In genomic region chr15:82251579-82251978, GRCm38 (mm10) we compare ENCODE assay signal across 22 mouse cellular contexts. TPM values are rescaled to one million over a fixed set of nuclear protein-coding genes. Genes with fewer than 3 reads are reported as not detected.
DNase-seq lines count a peak whose midpoint lies in the region; ATAC-seq and TF ChIP-seq lines count a peak whose summit lies in the region.
"Had no signal": no experiment of that assay in that cellular context is flagged by ENCODE, and none has a peak within 500 bp of the region (broad histone marks: within the 10 kb centered on the region; RNA-seq: fewer than 3 reads in every experiment).

No protein-coding gene starts in this region.

- WGBS in kidney, adult 2 months: 96% methylated on average over 3 of the region's 3 CpGs

- no peaks in the 10 kb centered on the region for H3K27me3 ChIP-seq in kidney, adult 2 months (replicated peaks; ENCODE audit: control insufficient read depth, insufficient read depth, low read length)
- H3K27me3 ChIP-seq: midbrain, embryonic 15.5 days; neural tube, embryonic 13.5 days had no signal

- H3K36me3 ChIP-seq in kidney, adult 2 months (ENCODE audit: control insufficient read depth, insufficient read depth, low read length): no peaks in the 10 kb centered on the region
- H3K36me3 ChIP-seq: heart, embryonic 12.5 days; limb, embryonic 10.5 days; liver, embryonic 15.5 days; midbrain, embryonic 15.5 days; neural tube, embryonic 13.5 days had no signal

- TF ChIP-seq POLR2A in kidney, adult 2 months (IDR thresholded peaks at IDR 0.05; ENCODE audit: low read depth, low read length): no peak

- H3K4me1 ChIP-seq in kidney, adult 2 months (ENCODE audit: control insufficient read depth, insufficient read depth, low read length): no peaks in the 10 kb centered on the region
- H3K4me1 ChIP-seq: liver, embryonic 15.5 days had no signal

- ATAC-seq in CD4-positive, CD25-positive, alpha-beta regulatory T cell, adult 4 months: no peak
- ATAC-seq in megakaryocyte-erythroid progenitor cell, adult 5-6 weeks (replicated peaks; ENCODE audit: low FRiP score, low TSS enrichment, poor library complexity, severe bottlenecking): no peak
- ATAC-seq: intestine, embryonic 16.5 days; midbrain, embryonic 15.5 days had no signal

- no peak overlapping the region for H3K27ac ChIP-seq in kidney, adult 2 months (ENCODE audit: insufficient read depth, low read depth, low read length)
- H3K27ac ChIP-seq: limb, embryonic 10.5 days; liver, embryonic 15.5 days; macrophage; midbrain, embryonic 15.5 days; neural tube, embryonic 13.5 days had no signal

- 0 out of 2 replicates have a peak, but pooled peaks have one; percentile 4 for TF ChIP-seq CTCF in kidney, adult 2 months (conservative IDR thresholded peaks at IDR 0.05; ENCODE audit: insufficient read depth, insufficient read length, low read depth, low read length)

- DNase-seq in CD4-positive, CD25-positive, alpha-beta regulatory T cell, adult 2 months (ENCODE audit: low read depth, low spot score): peak; percentile 43
- DNase-seq in kidney, adult 2 months: no peak
- no peak for DNase-seq in kidney, postnatal 25 days
- DNase-seq in thymus, postnatal 4 days: peak; percentile 39
- no peak for DNase-seq in thymus, postnatal 0 days (ENCODE audit: low spot score)
- no peak for DNase-seq in adrenal gland, adult (ENCODE audit: inconsistent age in 2 of 2, low spot score in 1 of 2)
- DNase-seq: adrenal gland, postnatal 14 days; cerebellum, postnatal 14 days; gastrocnemius, postnatal 36 days; kidney, postnatal 36 days; right cerebral cortex, postnatal 4 days; thymus, adult 18-20 months had no signal

- H3K4me3 ChIP-seq in kidney, adult 2 months (ENCODE audit: insufficient read depth, low read depth, low read length): no peak overlapping the region
- H3K4me3 ChIP-seq: heart, embryonic 12.5 days; limb, embryonic 10.5 days; liver, embryonic 15.5 days; midbrain, embryonic 15.5 days; neural tube, embryonic 13.5 days had no signal

RNA-seq across cellular contexts. Expression of gene 1500009C09Rik, which starts 0.6 kb away (rescaled TPM):
- polyA plus RNA-seq in CD4-positive, CD25-positive, alpha-beta regulatory T cell, adult 4 months (2017; shearing (Covaris generic)): not detected
- 0.20 TPM in 1 of 2 replicates, not detected in the other for polyA plus RNA-seq in kidney, adult 2 months (2012; rRNA removed)
- polyA plus RNA-seq in thymus, postnatal 0 days (2015; fragmentation: Nextera tagmentation; extraction: Ambion mirVana): not detected in 2 replicates
- total RNA-seq in megakaryocyte-erythroid progenitor cell, adult 5-6 weeks (2014; fragmentation: Nextera tagmentation): not detected in 2 replicates
- total RNA-seq in megakaryocyte-erythroid progenitor cell, adult 5-6 weeks (2017): not detected in 2 replicates
- total RNA-seq: gastrocnemius, postnatal 36 days; hematopoietic stem cell, adult 5-6 weeks had no signal
- polyA plus RNA-seq: heart, embryonic 12.5 days; intestine, embryonic 16.5 days; limb, embryonic 10.5 days; liver, embryonic 15.5 days; macrophage had no signal

RNA-seq across cellular contexts. Expression of gene Cenpm, which starts 7.0 kb away (rescaled TPM):
- 10 to 100 TPM in 1 of 2 experiments, 1 to 10 TPM in 1; 6.7 to 18.5 TPM for polyA plus RNA-seq in CD4-positive, CD25-positive, alpha-beta regulatory T cell, adult 4 months (2017; shearing (Covaris generic))
- 2.2 and 2.3 TPM in 2 replicates for polyA plus RNA-seq in kidney, adult 2 months (2012; rRNA removed)
- polyA plus RNA-seq in thymus, postnatal 0 days (2015; fragmentation: Nextera tagmentation; extraction: Ambion mirVana): 59.3 and 61.5 TPM in 2 replicates
- total RNA-seq in megakaryocyte-erythroid progenitor cell, adult 5-6 weeks (2014; fragmentation: Nextera tagmentation): 20.7 and 53.8 TPM in 2 replicates
- total RNA-seq in megakaryocyte-erythroid progenitor cell, adult 5-6 weeks (2017): 19.0 and 23.2 TPM in 2 replicates

RNA-seq across cellular contexts. Expression of gene Sept3, which starts 23.1 kb away (rescaled TPM):
- polyA plus RNA-seq in CD4-positive, CD25-positive, alpha-beta regulatory T cell, adult 4 months (2017; shearing (Covaris generic)): not detected
- 0.47 and 0.90 TPM in 2 replicates for polyA plus RNA-seq in kidney, adult 2 months (2012; rRNA removed)
- polyA plus RNA-seq in thymus, postnatal 0 days (2015; fragmentation: Nextera tagmentation; extraction: Ambion mirVana): 0.90 and 1.1 TPM in 2 replicates
- total RNA-seq in megakaryocyte-erythroid progenitor cell, adult 5-6 weeks (2014; fragmentation: Nextera tagmentation): not detected in 2 replicates
- 0.27 and 1.4 TPM in 2 replicates for total RNA-seq in megakaryocyte-erythroid progenitor cell, adult 5-6 weeks (2017)

RNA-seq across cellular contexts. Expression of gene Tnfrsf13c, which starts 27.4 kb away (rescaled TPM):
- 10 to 100 TPM in 1 of 2 experiments, 1 to 10 TPM in 1; 2.2 to 10.5 TPM for polyA plus RNA-seq in CD4-positive, CD25-positive, alpha-beta regulatory T cell, adult 4 months (2017; shearing (Covaris generic))
- polyA plus RNA-seq in kidney, adult 2 months (2012; rRNA removed): 0.24 and 3.5 TPM in 2 replicates
- 0.22 and 0.49 TPM in 2 replicates for polyA plus RNA-seq in thymus, postnatal 0 days (2015; fragmentation: Nextera tagmentation; extraction: Ambion mirVana)
- total RNA-seq in megakaryocyte-erythroid progenitor cell, adult 5-6 weeks (2014; fragmentation: Nextera tagmentation): 0.49 and 1.2 TPM in 2 replicates
- 0.46 and 0.75 TPM in 2 replicates for total RNA-seq in megakaryocyte-erythroid progenitor cell, adult 5-6 weeks (2017)
- total RNA-seq: gastrocnemius, postnatal 36 days had no signal
- polyA plus RNA-seq: heart, embryonic 12.5 days had no signal

RNA-seq across cellular contexts. Expression of gene Shisa8, which starts 39.0 kb away (rescaled TPM):
- not detected for polyA plus RNA-seq in CD4-positive, CD25-positive, alpha-beta regulatory T cell, adult 4 months (2017; shearing (Covaris generic))
- 0.08 and 0.09 TPM in 2 replicates for polyA plus RNA-seq in kidney, adult 2 months (2012; rRNA removed)
- 0.15 and 0.26 TPM in 2 replicates for polyA plus RNA-seq in thymus, postnatal 0 days (2015; fragmentation: Nextera tagmentation; extraction: Ambion mirVana)
- not detected in 2 replicates for total RNA-seq in megakaryocyte-erythroid progenitor cell, adult 5-6 weeks (2014; fragmentation: Nextera tagmentation)
- total RNA-seq in megakaryocyte-erythroid progenitor cell, adult 5-6 weeks (2017): not detected in 2 replicates
- total RNA-seq: gastrocnemius, postnatal 36 days had no signal
- polyA plus RNA-seq: limb, embryonic 10.5 days; macrophage had no signal

Comparison
In these comparisons a context has a peak if more than half of its experiments do, and no peak if none do; other contexts are left out.
1. DNase-seq: peak in CD4-positive, CD25-positive, alpha-beta regulatory T cell, adult 2 months (single experiment) and thymus, postnatal 4 days (single experiment); none in kidney, adult 2 months (single experiment), kidney, postnatal 25 days (0 of 2), thymus, postnatal 0 days (single experiment) and adrenal gland, adult (0 of 2).